Mouse (Mus musculus): ENCODE measurements around the gene Cdc42ep1. TPM values are rescaled to one million over a fixed set of nuclear protein-coding genes. Genes with fewer than 3 reads are reported as not detected.

Gene Cdc42ep1
- total and polyA plus RNA-seq, 2 experiments from 2014 or later: 8.3 to 13.5 TPM

DNA sequence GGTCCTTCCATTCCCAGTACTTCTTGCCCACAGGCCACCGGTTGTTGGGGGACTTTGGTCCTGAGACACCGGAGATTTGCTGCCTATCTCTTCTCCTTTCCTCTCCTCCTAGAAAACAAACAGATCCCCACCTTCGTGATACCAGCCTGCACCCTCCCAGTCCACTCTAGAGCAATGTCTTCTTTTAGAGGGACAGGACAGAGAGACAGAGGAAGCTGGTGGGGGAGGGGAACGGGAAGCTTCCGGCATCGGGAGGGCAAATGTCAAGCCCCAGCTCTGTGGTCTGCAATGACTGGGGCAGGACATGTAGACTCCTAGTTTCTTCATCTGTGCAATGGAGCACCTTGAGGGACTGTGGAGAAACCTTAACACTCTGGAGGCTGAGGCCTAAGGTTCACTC is 17.3 kb downstream of the Cdc42ep1 start:
- H3K4me3 ChIP-seq (ENCODE audit: low read depth, low read length): no peak overlapping the region
- ATAC-seq (no peak), DNase-seq (no peak)
- H3K36me3 ChIP-seq (ENCODE audit: insufficient read depth): no peaks in the 10 kb centered on the region
- H3K9me3 ChIP-seq (ENCODE audit: low read length): no peaks in the 10 kb centered on the region
- no peak overlapping the region for H3K4me2 ChIP-seq (ENCODE audit: low read depth)
- TF ChIP-seq CTCF (IDR thresholded peaks at IDR 0.05; ENCODE audit: low read depth): no peak
- no peaks in the 10 kb centered on the region for H3K4me1 ChIP-seq (ENCODE audit: insufficient read depth)
- H3K9ac ChIP-seq: no peak overlapping the region
- H3K27me3 ChIP-seq (ENCODE audit: insufficient read depth, low read length): no peaks in the 10 kb centered on the region
- WGBS: 88% methylated on average over 6 of the region's 6 CpGs
- no peak overlapping the region for H3K27ac ChIP-seq (ENCODE audit: low read depth, low read length)

DNA sequence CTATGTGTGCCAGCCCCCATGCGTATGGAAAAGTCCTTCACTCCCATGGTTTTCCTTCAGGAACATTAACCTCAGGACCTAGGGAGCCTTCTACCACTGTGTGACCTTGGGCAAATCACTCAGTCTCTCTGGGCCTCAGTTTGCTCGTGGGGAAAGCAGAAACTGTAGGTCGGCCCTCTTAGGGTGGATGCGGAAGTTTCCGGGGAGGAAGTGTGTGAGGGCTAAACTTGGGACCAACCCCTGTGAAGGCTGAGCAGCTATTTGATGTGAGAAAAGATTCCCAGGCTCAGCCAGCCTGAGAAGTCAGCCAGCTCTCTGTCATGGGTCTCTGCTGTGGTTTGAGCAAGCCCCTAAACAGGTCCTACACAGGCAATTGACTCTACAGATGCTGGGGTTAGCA is 19.9 kb downstream of the Cdc42ep1 start:
- Histone ChIP-seq H3K9ac (no peak overlapping the region), H3K9me3 (ENCODE audit: low read length) (no peaks in the 10 kb centered on the region), H3K36me3 (ENCODE audit: insufficient read depth) (no peaks in the 10 kb centered on the region), H3K4me3 (ENCODE audit: low read depth, low read length) (no peak overlapping the region), H3K4me1 (ENCODE audit: insufficient read depth) (no peaks in the 10 kb centered on the region), H3K27ac (ENCODE audit: low read depth, low read length) (no peak overlapping the region), H3K4me2 (ENCODE audit: low read depth) (no peak overlapping the region), H3K27me3 (ENCODE audit: insufficient read depth, low read length) (no peaks in the 10 kb centered on the region)
- DNase-seq (no peak), ATAC-seq (no peak)
- TF ChIP-seq CTCF (IDR thresholded peaks at IDR 0.05; ENCODE audit: low read depth): no peak
- WGBS: 91% methylated on average over 5 of the region's 5 CpGs

DNA sequence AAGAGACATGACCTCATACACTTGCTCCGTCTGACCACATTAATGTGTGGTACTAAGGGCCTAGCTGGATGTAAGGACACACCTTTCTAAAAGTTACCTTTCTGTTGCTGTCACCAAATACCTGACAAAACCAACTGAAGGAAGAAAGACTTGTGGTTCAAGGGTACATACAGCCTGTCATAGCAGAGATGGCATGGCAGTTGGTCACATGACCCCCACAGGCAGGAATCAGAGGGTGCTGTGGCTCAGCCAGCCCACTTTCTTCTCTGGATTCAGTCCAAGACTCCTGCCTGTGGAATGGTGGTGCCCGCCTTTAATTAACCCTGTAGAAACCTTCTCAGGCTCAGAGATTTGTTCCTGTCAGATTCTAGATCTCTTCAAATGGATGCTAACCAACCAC is 20.7 kb downstream of the Cdc42ep1 start:
- Histone ChIP-seq H3K36me3 (ENCODE audit: insufficient read depth) (no peaks in the 10 kb centered on the region), H3K4me3 (ENCODE audit: low read depth, low read length) (no peak overlapping the region), H3K27ac (ENCODE audit: low read depth, low read length) (no peak overlapping the region), H3K4me2 (ENCODE audit: low read depth) (no peak overlapping the region), H3K4me1 (ENCODE audit: insufficient read depth) (no peaks in the 10 kb centered on the region), H3K9ac (no peak overlapping the region), H3K27me3 (ENCODE audit: insufficient read depth, low read length) (no peaks in the 10 kb centered on the region), H3K9me3 (ENCODE audit: low read length) (no peaks in the 10 kb centered on the region)
- ATAC-seq: no peak
- TF ChIP-seq CTCF (IDR thresholded peaks at IDR 0.05; ENCODE audit: low read depth): no peak
- 55% methylated on average over 2 of the region's 2 CpGs for WGBS
- DNase-seq: no peak

DNA sequence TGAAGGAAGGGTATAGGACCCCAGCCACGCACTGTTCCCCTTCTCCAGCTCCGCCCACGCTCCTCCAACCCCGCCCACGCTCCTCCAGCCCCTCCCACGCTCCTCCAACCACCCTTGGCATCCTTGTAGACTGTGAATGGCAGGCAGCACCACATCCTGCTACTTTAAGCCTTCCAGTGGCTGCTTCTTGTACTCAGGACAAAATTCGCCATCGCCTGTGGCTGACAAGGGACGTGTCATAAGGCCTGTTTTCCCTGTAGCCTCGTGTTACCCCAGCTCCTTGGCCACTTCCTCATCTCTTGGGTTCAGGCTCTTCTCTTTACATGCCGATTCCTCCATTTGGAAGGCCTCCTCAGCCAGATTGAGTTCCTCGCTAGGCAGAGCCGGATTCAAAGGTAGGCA is 21.4 kb downstream of the Cdc42ep1 start:
- no peaks in the 10 kb centered on the region for H3K36me3 ChIP-seq (ENCODE audit: insufficient read depth)
- no peak overlapping the region for H3K27ac ChIP-seq (ENCODE audit: low read depth, low read length)
- H3K4me1 ChIP-seq (ENCODE audit: insufficient read depth): no peaks in the 10 kb centered on the region
- no peaks in the 10 kb centered on the region for H3K9me3 ChIP-seq (ENCODE audit: low read length)
- no peak overlapping the region for H3K9ac ChIP-seq
- DNase-seq: no peak
- H3K4me2 ChIP-seq (ENCODE audit: low read depth): no peak overlapping the region
- ATAC-seq: no peak
- WGBS: 41% methylated on average over 13 of the region's 13 CpGs
- H3K27me3 ChIP-seq (ENCODE audit: insufficient read depth, low read length): no peaks in the 10 kb centered on the region
- TF ChIP-seq CTCF (IDR thresholded peaks at IDR 0.05; ENCODE audit: low read depth): no peak
- no peak overlapping the region for H3K4me3 ChIP-seq (ENCODE audit: low read depth, low read length)

DNA sequence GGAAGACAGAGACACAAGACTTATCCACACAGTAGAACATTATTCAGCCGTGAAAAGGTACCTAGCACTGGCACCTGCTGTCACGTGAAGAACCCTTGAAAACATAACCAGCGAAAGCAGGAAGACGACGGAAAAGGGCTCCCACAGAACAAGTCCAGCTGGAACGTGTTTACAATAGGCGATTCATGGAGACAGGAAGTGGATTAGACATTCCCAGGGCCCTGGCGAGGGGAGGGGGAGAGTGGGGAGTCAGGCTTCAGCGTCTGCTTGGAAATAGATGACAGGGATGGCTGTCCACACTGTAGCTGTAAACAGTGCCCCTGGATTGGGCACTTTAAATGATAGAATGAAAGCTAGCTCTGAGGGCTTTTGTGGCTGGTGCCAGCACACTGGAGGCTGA is 26.0 kb downstream of the Cdc42ep1 start:
- Histone ChIP-seq H3K4me3 (ENCODE audit: low read depth, low read length) (no peak overlapping the region), H3K4me1 (ENCODE audit: insufficient read depth) (no peaks in the 10 kb centered on the region), H3K27me3 (ENCODE audit: insufficient read depth, low read length) (no peaks in the 10 kb centered on the region), H3K36me3 (ENCODE audit: insufficient read depth) (no peaks in the 10 kb centered on the region), H3K27ac (ENCODE audit: low read depth, low read length) (peak overlapping the region; percentile 37), H3K9ac (no peak overlapping the region), H3K4me2 (ENCODE audit: low read depth) (no peak overlapping the region), H3K9me3 (ENCODE audit: low read length) (no peaks in the 10 kb centered on the region)
- TF ChIP-seq CTCF (IDR thresholded peaks at IDR 0.05; ENCODE audit: low read depth): no peak
- peak; percentile 91 for ATAC-seq
- WGBS: 9% methylated on average over 9 of the region's 9 CpGs
- peak; percentile 56 for DNase-seq

DNA sequence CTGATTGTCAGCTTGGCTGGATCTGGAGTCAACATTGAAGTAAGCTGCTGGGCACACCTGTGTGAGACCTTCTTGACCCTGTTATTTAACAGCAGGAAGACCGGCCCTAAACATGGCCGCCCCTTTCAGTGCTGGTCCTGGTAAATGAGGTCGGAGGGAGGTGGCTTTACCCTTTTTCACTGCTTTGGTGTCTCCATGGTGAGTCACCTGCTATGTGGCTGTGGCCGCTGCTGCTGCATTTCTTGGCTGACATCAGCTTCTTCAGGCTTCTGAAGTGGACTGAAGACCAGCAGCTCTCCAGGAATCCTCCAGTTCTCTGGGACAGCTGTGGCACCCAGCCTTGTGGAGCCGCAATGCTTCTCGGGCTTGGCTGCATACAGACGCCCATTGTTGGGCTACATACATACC is 26.4 kb downstream of the Cdc42ep1 start:
- Histone ChIP-seq H3K27ac (ENCODE audit: low read depth, low read length) (peak overlapping the region; percentile 37; the same call in 1 of the 2 replicates), H3K27me3 (ENCODE audit: insufficient read depth, low read length) (no peaks in the 10 kb centered on the region), H3K36me3 (ENCODE audit: insufficient read depth) (no peaks in the 10 kb centered on the region), H3K4me2 (ENCODE audit: low read depth) (no peak overlapping the region), H3K9ac (no peak overlapping the region), H3K4me1 (ENCODE audit: insufficient read depth) (no peaks in the 10 kb centered on the region), H3K4me3 (ENCODE audit: low read depth, low read length) (no peak overlapping the region), H3K9me3 (ENCODE audit: low read length) (no peaks in the 10 kb centered on the region)
- DNase-seq (no peak), ATAC-seq (peak; percentile 67)
- TF ChIP-seq CTCF (IDR thresholded peaks at IDR 0.05; ENCODE audit: low read depth): no peak
- 27% methylated on average over 7 of the region's 7 CpGs for WGBS

DNA sequence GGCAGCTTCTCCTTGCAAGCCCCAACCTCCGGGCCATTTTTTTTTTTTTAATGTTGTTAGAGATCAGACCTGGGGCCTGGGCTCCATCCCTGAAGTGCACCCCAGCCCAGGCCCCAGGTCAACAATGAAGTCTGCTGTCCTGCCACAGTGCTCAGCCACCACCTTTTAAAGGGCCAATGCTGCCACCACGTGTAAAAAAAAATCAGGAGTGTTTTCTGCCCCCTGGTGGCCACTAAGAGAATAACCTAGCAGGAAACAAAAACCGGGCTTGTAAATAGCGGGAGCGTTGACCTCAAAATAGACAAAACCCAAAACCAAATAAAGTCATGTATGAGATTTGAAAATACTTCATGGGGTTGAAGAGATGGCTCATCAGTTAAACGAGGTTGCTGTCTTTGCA is 27.4 kb downstream of the Cdc42ep1 start:
- Histone ChIP-seq H3K27me3 (ENCODE audit: insufficient read depth, low read length) (no peaks in the 10 kb centered on the region), H3K4me1 (ENCODE audit: insufficient read depth) (no peaks in the 10 kb centered on the region), H3K9me3 (ENCODE audit: low read length) (no peaks in the 10 kb centered on the region), H3K4me3 (ENCODE audit: low read depth, low read length) (no peak overlapping the region), H3K36me3 (ENCODE audit: insufficient read depth) (no peaks in the 10 kb centered on the region), H3K27ac (ENCODE audit: low read depth, low read length) (no peak overlapping the region), H3K9ac (no peak overlapping the region), H3K4me2 (ENCODE audit: low read depth) (no peak overlapping the region)
- peak; percentile 77 for TF ChIP-seq CTCF (IDR thresholded peaks at IDR 0.05; ENCODE audit: low read depth)
- DNase-seq: peak; percentile 70
- ATAC-seq: no peak
- 30% methylated on average over 6 of the region's 6 CpGs for WGBS

Measured in forebrain, postnatal 0 days (tissue).